Mouse (Mus musculus) embryonic facial prominence, embryonic 15.5 days (tissue): ENCODE data around the gene Tbc1d10b. TPM values are rescaled to one million over a fixed set of nuclear protein-coding genes. Genes with fewer than 3 reads are reported as not detected.

Experiments used
- ATAC-seq: fragments of 200-750 bp; cut with Nextera tagmentation; 2 replicates; pipeline ENCODE4 v1.8.0; 2017; ENCODE audit warnings: low read depth, moderate TSS enrichment; ENCODE audit not compliant: insufficient number of reproducible peaks, low FRiP score, low TSS enrichment
- H3K27ac ChIP-seq: fragments of 300-500 bp; sonication (generic); replicated peaks from 2 replicates; pipeline ENCODE4 v1.5.1; 2015; ENCODE audit warnings: mild to moderate bottlenecking, inconsistent platforms
- H3K27me3 ChIP-seq: fragments of 300-500 bp; sonication (generic); 2 replicates; pipeline ENCODE4 v1.6.1; 2015; ENCODE audit warnings: inconsistent platforms
- H3K36me3 ChIP-seq: fragments of 300-500 bp; sonication (generic); 2 replicates; pipeline ENCODE4 v1.6.1; 2015; ENCODE audit warnings: mild to moderate bottlenecking, inconsistent platforms
- H3K4me1 ChIP-seq: fragments of 300-500 bp; sonication (generic); 2 replicates; pipeline ENCODE4 v1.6.1; 2015; ENCODE audit warnings: inconsistent platforms
- H3K4me2 ChIP-seq: fragments of 300-500 bp; sonication (generic); replicated peaks from 2 replicates; pipeline ENCODE4 v1.6.1; 2015; ENCODE audit warnings: mild to moderate bottlenecking, inconsistent platforms
- H3K4me3 ChIP-seq: fragments of 300-500 bp; sonication (generic); replicated peaks from 2 replicates; pipeline ENCODE4 v1.5.1; 2015; ENCODE audit warnings: mild to moderate bottlenecking, inconsistent platforms
- H3K9ac ChIP-seq: fragments of 300-500 bp; sonication (generic); 2 replicates; pipeline ENCODE4 v1.6.1; 2015; ENCODE audit warnings: inconsistent platforms
- H3K9me3 ChIP-seq: fragments of 300-500 bp; sonication (generic); replicated peaks from 2 replicates; pipeline ENCODE4 v1.6.1; 2016; ENCODE audit warnings: inconsistent platforms
- WGBS: fragments of 180-500 bp; shearing (Covaris S2); methylation state at CpG from one replicate; pipeline ENCODE4 v1.1.7; 2015; 5-methylcytosine and 5-hydroxymethylcytosine counted together
- polyA plus RNA-seq: library from polyadenylated mRNA; unstranded; fragments of >200 nt; fragmentation: Nextera tagmentation; extraction: Ambion mirVana; gene quantifications from 2 replicates; pipeline ENCODE4 v1.2.1, GENCODE M21; 2015

Tbc1d10b gene
- polyA plus RNA-seq, 1 experiment from 2014 or later = 32.5 TPM

GRCm38 (mm10) chr7:127243361-127243867, 35.1 kb upstream of the Tbc1d10b start:
- ATAC-seq = no peak
- Histone ChIP-seq H3K4me2 (peak overlapping the region; percentile 50), H3K27ac (peak overlapping the region; percentile 92), H3K36me3 (peaks cover 27% of the 10 kb centered on the region), H3K9ac (peak overlapping the region; percentile 68), H3K9me3 (no peaks in the 10 kb centered on the region), H3K4me3 (peak overlapping the region; percentile 92), H3K27me3 (no peaks in the 10 kb centered on the region), H3K4me1 (peaks cover 27% of the 10 kb centered on the region)
- WGBS = 24% methylated on average over 2 of the region's 2 CpGs

- no peak overlapping the region for H3K4me2 ChIP-seq
- ATAC-seq = no peak
- H3K9me3 ChIP-seq = no peaks in the 10 kb centered on the region
- 86% methylated on average over 2 of the region's 2 CpGs for WGBS
- no peak overlapping the region for H3K27ac ChIP-seq
- H3K4me3 ChIP-seq = no peak overlapping the region
- H3K4me1 ChIP-seq = peaks cover 31% of the 10 kb centered on the region
- no peak overlapping the region for H3K9ac ChIP-seq
- no peaks in the 10 kb centered on the region for H3K27me3 ChIP-seq
- H3K36me3 ChIP-seq = peaks cover 58% of the 10 kb centered on the region
Observed at GRCm38 (mm10) chr7:127234777-127235176, 26.5 kb upstream of the Tbc1d10b start.

GRCm38 (mm10) chr7:127233765-127234164, 25.5 kb upstream of the Tbc1d10b start:
- H3K9me3 ChIP-seq = no peaks in the 10 kb centered on the region
- H3K36me3 ChIP-seq = peaks cover 59% of the 10 kb centered on the region
- peaks cover 41% of the 10 kb centered on the region for H3K4me1 ChIP-seq
- no peak for ATAC-seq
- H3K4me3 ChIP-seq = peak overlapping the region; percentile 98
- H3K9ac ChIP-seq = peak overlapping the region; percentile 98
- peak overlapping the region; percentile 64 for H3K4me2 ChIP-seq
- WGBS = 2% methylated on average over 9 of the region's 9 CpGs
- H3K27me3 ChIP-seq = no peaks in the 10 kb centered on the region
- H3K27ac ChIP-seq = peak overlapping the region; percentile 97

GRCm38 (mm10) chr7:127233368-127233749, 25.1 kb upstream of the Tbc1d10b start:
- peaks cover 41% of the 10 kb centered on the region for H3K4me1 ChIP-seq
- ATAC-seq = peak; percentile 44
- under 1% methylated on average over 27 of the region's 27 CpGs for WGBS
- peak overlapping the region; percentile 97 for H3K27ac ChIP-seq
- H3K4me2 ChIP-seq = peak overlapping the region; percentile 64
- H3K36me3 ChIP-seq = peaks cover 55% of the 10 kb centered on the region
- H3K27me3 ChIP-seq = no peaks in the 10 kb centered on the region
- H3K9ac ChIP-seq = peak overlapping the region; percentile 98
- peak overlapping the region; percentile 98 for H3K4me3 ChIP-seq
- no peaks in the 10 kb centered on the region for H3K9me3 ChIP-seq

- Histone ChIP-seq H3K27me3 (no peaks in the 10 kb centered on the region), H3K4me2 (peak within 1 kb of the TSS; percentile 64), H3K9me3 (no peaks in the 10 kb centered on the region), H3K27ac (peak within 1 kb of the TSS; percentile 97), H3K36me3 (peaks cover 50% of the 10 kb centered on the region), H3K4me1 (peaks cover 41% of the 10 kb centered on the region), H3K4me3 (peak within 1 kb of the TSS; percentile 98), H3K9ac (peak within 1 kb of the TSS; percentile 98)
- under 1% methylated on average over 64 of the region's 64 CpGs for WGBS
- ATAC-seq = peak; percentile 92
Observed at GRCm38 (mm10) chr7:127232622-127233367, 24.5 kb upstream of the Tbc1d10b start, which contains the start of the genes Zfp553 and Sept1. Zfp553 (plus strand) TSS chr7:127233061. Sept1 (minus strand) TSS chr7:127233130.

GRCm38 (mm10) chr7:127231826-127232621, 23.8 kb upstream of the Tbc1d10b start:
- Histone ChIP-seq H3K9ac (peak overlapping the region; percentile 98), H3K27me3 (no peaks in the 10 kb centered on the region), H3K27ac (peak overlapping the region; percentile 97), H3K36me3 (peaks cover 42% of the 10 kb centered on the region), H3K4me2 (peak overlapping the region; percentile 64), H3K4me1 (peaks cover 41% of the 10 kb centered on the region), H3K4me3 (peak overlapping the region; percentile 98), H3K9me3 (no peaks in the 10 kb centered on the region)
- 3% methylated on average over 20 of the region's 20 CpGs for WGBS
- no peak for ATAC-seq

- ATAC-seq = no peak
- Histone ChIP-seq H3K4me2 (peak overlapping the region; percentile 64), H3K9me3 (no peaks in the 10 kb centered on the region), H3K27ac (no peak overlapping the region), H3K36me3 (peaks cover 35% of the 10 kb centered on the region), H3K4me3 (peak overlapping the region; percentile 98), H3K9ac (no peak overlapping the region), H3K4me1 (peaks cover 41% of the 10 kb centered on the region), H3K27me3 (no peaks in the 10 kb centered on the region)
- WGBS = 47% methylated on average over 3 of the region's 3 CpGs
Observed at GRCm38 (mm10) chr7:127231376-127231775, 23.1 kb upstream of the Tbc1d10b start.

GRCm38 (mm10) chr7:127228615-127229303, 20.5 kb upstream of the Tbc1d10b start:
- H3K4me3 ChIP-seq = no peak overlapping the region
- peaks cover 30% of the 10 kb centered on the region for H3K4me1 ChIP-seq
- no peak overlapping the region for H3K9ac ChIP-seq
- no peaks in the 10 kb centered on the region for H3K27me3 ChIP-seq
- H3K36me3 ChIP-seq = peaks cover 18% of the 10 kb centered on the region
- H3K4me2 ChIP-seq = no peak overlapping the region
- no peak for ATAC-seq
- H3K9me3 ChIP-seq = no peaks in the 10 kb centered on the region
- H3K27ac ChIP-seq = no peak overlapping the region
- 70% methylated on average over 4 of the region's 4 CpGs for WGBS

- no peak overlapping the region for H3K4me2 ChIP-seq
- peaks cover 13% of the 10 kb centered on the region for H3K36me3 ChIP-seq
- H3K9me3 ChIP-seq = no peaks in the 10 kb centered on the region
- no peak overlapping the region for H3K4me3 ChIP-seq
- H3K27ac ChIP-seq = no peak overlapping the region
- WGBS = 91% methylated on average over 11 of the region's 11 CpGs
- H3K9ac ChIP-seq = no peak overlapping the region
- no peaks in the 10 kb centered on the region for H3K27me3 ChIP-seq
- peaks cover 16% of the 10 kb centered on the region; the same call in 1 of the 2 replicates for H3K4me1 ChIP-seq
- ATAC-seq = no peak
Observed at GRCm38 (mm10) chr7:127225147-127225995, 17.1 kb upstream of the Tbc1d10b start.

GRCm38 (mm10) chr7:127224616-127225015, 16.3 kb upstream of the Tbc1d10b start:
- no peak overlapping the region for H3K4me2 ChIP-seq
- H3K36me3 ChIP-seq = peaks cover 6% of the 10 kb centered on the region
- peaks cover 9% of the 10 kb centered on the region; the same call in 1 of the 2 replicates for H3K4me1 ChIP-seq
- H3K27ac ChIP-seq = no peak overlapping the region
- no peak overlapping the region for H3K4me3 ChIP-seq
- no peaks in the 10 kb centered on the region for H3K9me3 ChIP-seq
- no peaks in the 10 kb centered on the region for H3K27me3 ChIP-seq
- no peak for ATAC-seq
- no peak overlapping the region for H3K9ac ChIP-seq
- 95% methylated on average over 6 of the region's 6 CpGs for WGBS
